22 mouse cellular contexts compared by ENCODE assay signal in genomic region chr2:149722342-149722741, GRCm38 (mm10).
A peak's percentile ranks its signal among the peaks of the same experiment; 100 is the strongest.
DNase-seq lines count a peak whose midpoint lies in the region; ATAC-seq lines count a peak whose summit lies in the region.
"Had no signal": no experiment of that assay in that cellular context is flagged by ENCODE, and none has a peak within 500 bp of the region (broad histone marks: within the 10 kb centered on the region; RNA-seq: fewer than 3 reads in every experiment).

No protein-coding gene starts in this region.

- intact Hi-C loops in left cerebral cortex, postnatal 14 days (cut with DNase I): no loop called here

- DNase-seq in frontal cortex, adult 2 months (ENCODE audit: extremely low spot score in 1 of 2, low spot score in 1 of 2): peak; percentile 2 to 11
- no peak for DNase-seq in frontal cortex, postnatal 25 days (ENCODE audit: low spot score in 2 of 2)
- DNase-seq in left cerebral cortex, postnatal 14 days (ENCODE audit: low spot score in 2 of 2): peak; percentile 6 to 14
- DNase-seq in left cerebral cortex, adult 8-10 months (ENCODE audit: low spot score in 2 of 2): no peak
- peak; percentile 36 for DNase-seq in brain, adult 2 months (ENCODE audit: low read depth, low spot score)
- DNase-seq: adrenal gland, adult 8-10 months; adrenal gland, postnatal 36 days; cerebellum, adult 11 months; cerebellum, adult 2 months; cerebellum, adult 9-11 months; cerebellum, postnatal 25 days; forebrain, postnatal 0 days; gastrocnemius, adult 2 months; gastrocnemius, postnatal 14 days; heart, adult 18-20 months; heart, postnatal 10 days; heart, postnatal 36 days had no signal

- ATAC-seq in granulocyte monocyte progenitor cell, adult 5-6 weeks (replicated peaks; ENCODE audit: poor library complexity, severe bottlenecking): no peak
- ATAC-seq: CD4-positive, CD25-positive, alpha-beta regulatory T cell, adult 4 months; forebrain, embryonic 14.5 days; forebrain, postnatal 0 days; hindbrain, embryonic 16.5 days; intestine, embryonic 15.5 days had no signal

Comparison
In these comparisons a context has a peak if more than half of its experiments do, and no peak if none do; other contexts are left out.
1. DNase-seq: peak in frontal cortex, adult 2 months (2 of 2), left cerebral cortex, postnatal 14 days (2 of 2) and brain, adult 2 months (single experiment); none in frontal cortex, postnatal 25 days (0 of 2) and left cerebral cortex, adult 8-10 months (0 of 2).